Comparison of ENCODE assay signal across 12 mouse cellular contexts in the genomic region with DNA sequence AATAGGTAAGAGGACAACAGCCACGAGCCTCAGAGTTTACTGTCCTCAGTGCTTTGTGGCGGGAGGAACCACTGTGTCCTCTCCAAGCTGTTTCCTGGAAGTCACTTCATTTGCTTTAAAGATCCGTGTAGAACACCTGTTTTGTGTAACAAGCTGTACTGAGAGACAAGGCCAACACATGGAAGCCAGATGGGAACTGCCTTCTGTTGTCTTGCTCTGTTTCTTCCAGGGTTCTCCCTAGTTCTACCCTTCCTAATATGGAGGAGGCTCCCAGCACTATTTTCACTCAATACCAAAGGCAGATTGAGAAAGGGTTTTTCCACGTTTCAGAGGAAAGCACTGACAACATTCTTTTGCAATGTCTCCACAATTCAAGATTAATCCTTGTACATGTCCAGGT.
"Had no signal": no experiment of that assay in that cellular context is flagged by ENCODE, and none has a peak within 500 bp of the region (broad histone marks: within the 10 kb centered on the region; RNA-seq: fewer than 3 reads in every experiment).

No protein-coding gene starts in this region.

- ATAC-seq: liver, embryonic 12.5 days; midbrain, embryonic 13.5 days had no signal

- H3K4me2 ChIP-seq: limb, embryonic 15.5 days; liver, embryonic 12.5 days; lung, embryonic 15.5 days; midbrain, embryonic 13.5 days had no signal

- DNase-seq: kidney, adult 11 months; kidney, adult 9 months; kidney, postnatal 10 days; kidney, postnatal 4 days; left cerebral cortex, postnatal 4 days; right cerebral cortex, postnatal 14 days; thymus, adult 18-20 months; thymus, postnatal 14 days had no signal

- H3K36me3 ChIP-seq: limb, embryonic 15.5 days; liver, embryonic 12.5 days; lung, embryonic 15.5 days; midbrain, embryonic 13.5 days had no signal

- H3K4me1 ChIP-seq: limb, embryonic 15.5 days; liver, embryonic 12.5 days; lung, embryonic 15.5 days; midbrain, embryonic 13.5 days had no signal

- H3K4me3 ChIP-seq: limb, embryonic 15.5 days; liver, embryonic 12.5 days; lung, embryonic 15.5 days; midbrain, embryonic 13.5 days had no signal

- H3K27me3 ChIP-seq: limb, embryonic 15.5 days; liver, embryonic 12.5 days; midbrain, embryonic 13.5 days had no signal

- H3K27ac ChIP-seq: limb, embryonic 15.5 days; liver, embryonic 12.5 days; lung, embryonic 15.5 days; midbrain, embryonic 13.5 days had no signal

- H3K9me3 ChIP-seq: limb, embryonic 15.5 days; liver, embryonic 12.5 days; lung, embryonic 15.5 days; midbrain, embryonic 13.5 days had no signal

- H3K9ac ChIP-seq: limb, embryonic 15.5 days; liver, embryonic 12.5 days; lung, embryonic 15.5 days; midbrain, embryonic 13.5 days had no signal
